ENCODE assay signal across 19 mouse cellular contexts in the genomic region with DNA sequence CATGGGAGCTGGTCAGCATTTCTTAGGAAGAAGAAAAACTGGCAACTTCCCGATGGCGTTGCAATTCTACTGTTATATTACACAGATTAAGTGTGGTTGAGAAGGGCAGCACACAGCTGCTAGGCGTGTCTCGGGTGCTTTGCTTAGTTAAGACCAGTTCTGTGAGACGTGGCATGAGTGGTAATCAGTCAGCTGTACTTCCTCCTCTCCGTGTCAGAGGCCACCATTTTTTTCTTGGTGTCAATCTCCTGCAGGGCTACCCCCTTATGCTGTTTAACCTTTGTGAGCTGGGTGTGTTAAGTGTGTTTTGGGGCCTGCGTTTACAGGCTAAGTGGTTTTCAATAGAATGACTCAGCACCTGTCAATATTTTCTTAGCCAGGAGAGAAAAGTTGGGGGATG.
A peak's percentile ranks its signal among the peaks of the same experiment; 100 is the strongest.
DNase-seq lines count a peak whose midpoint lies in the region; ATAC-seq and TF ChIP-seq lines count a peak whose summit lies in the region.
"Had no signal": no experiment of that assay in that cellular context is flagged by ENCODE, and none has a peak within 500 bp of the region (broad histone marks: within the 10 kb centered on the region; RNA-seq: fewer than 3 reads in every experiment).

No protein-coding gene starts in this region.

- no peak overlapping the region for H3K4me3 ChIP-seq in kidney, embryonic 15.5 days (replicated peaks)
- no peak overlapping the region for H3K4me3 ChIP-seq in lung, postnatal 0 days (ENCODE audit: low read depth, low read length)
- no peak overlapping the region for H3K4me3 ChIP-seq in stomach, embryonic 14.5 days (ENCODE audit: low read depth, low read length)
- H3K4me3 ChIP-seq: hindbrain, embryonic 10.5 days; layer of hippocampus, adult 2 months; limb, embryonic 12.5 days; liver, embryonic 15.5 days; midbrain, embryonic 13.5 days had no signal

- TF ChIP-seq EP300 in lung, postnatal 0 days (IDR thresholded peaks at IDR 0.05): no peak

- no peak overlapping the region for H3K27ac ChIP-seq in kidney, embryonic 15.5 days
- H3K27ac ChIP-seq in lung, postnatal 0 days (ENCODE audit: low read length): no peak overlapping the region
- peak overlapping the region; percentile 73; the same call in 1 of the 2 replicates for H3K27ac ChIP-seq in stomach, embryonic 14.5 days (ENCODE audit: low read length)
- H3K27ac ChIP-seq: hindbrain, embryonic 10.5 days; kidney, postnatal 0 days; layer of hippocampus, adult 2 months; limb, embryonic 12.5 days; liver, embryonic 15.5 days; midbrain, embryonic 13.5 days had no signal

- TF ChIP-seq CTCF in lung, postnatal 0 days (IDR thresholded peaks at IDR 0.05): no peak

- no peaks in the 10 kb centered on the region for H3K9me3 ChIP-seq in kidney, embryonic 15.5 days (replicated peaks)
- H3K9me3 ChIP-seq in lung, postnatal 0 days (ENCODE audit: low read length): no peaks in the 10 kb centered on the region
- no peaks in the 10 kb centered on the region for H3K9me3 ChIP-seq in stomach, embryonic 14.5 days (ENCODE audit: control insufficient read depth, low read depth, low read length)
- H3K9me3 ChIP-seq: hindbrain, embryonic 10.5 days; limb, embryonic 12.5 days; liver, embryonic 15.5 days; midbrain, embryonic 13.5 days had no signal

- H3K4me2 ChIP-seq in kidney, embryonic 15.5 days: no peak overlapping the region
- H3K4me2 ChIP-seq in lung, postnatal 0 days (replicated peaks; ENCODE audit: low read depth, low read length): no peak overlapping the region
- H3K4me2 ChIP-seq in stomach, embryonic 14.5 days (replicated peaks; ENCODE audit: low read depth, low read length): no peak overlapping the region
- H3K4me2 ChIP-seq: limb, embryonic 12.5 days; liver, embryonic 15.5 days; midbrain, embryonic 13.5 days had no signal

- WGBS in kidney, embryonic 15.5 days: 60% methylated on average over 7 of the region's 7 CpGs
- WGBS in lung, postnatal 0 days: 34% methylated on average over 7 of the region's 7 CpGs
- WGBS in stomach, embryonic 14.5 days: 41% methylated on average over 7 of the region's 7 CpGs

- ATAC-seq in kidney, embryonic 15.5 days (replicated peaks; ENCODE audit: low FRiP score): 0 out of 2 replicates have a peak, but pooled peaks have one; percentile 43
- ATAC-seq in granulocyte monocyte progenitor cell, adult 5-6 weeks (replicated peaks; ENCODE audit: poor library complexity, severe bottlenecking): peak; percentile 79
- ATAC-seq in lung, postnatal 0 days: peak; percentile 53
- ATAC-seq in stomach, embryonic 14.5 days (ENCODE audit: insufficient number of reproducible peaks, insufficient read depth, low FRiP score, low read depth): peak; percentile 94
- ATAC-seq: forebrain, postnatal 0 days; midbrain, embryonic 13.5 days had no signal

- H3K9ac ChIP-seq in kidney, embryonic 15.5 days: no peak overlapping the region
- no peak overlapping the region for H3K9ac ChIP-seq in lung, postnatal 0 days (replicated peaks; ENCODE audit: low read depth)
- H3K9ac ChIP-seq in stomach, embryonic 14.5 days (replicated peaks; ENCODE audit: low read depth, low read length): no peak overlapping the region
- H3K9ac ChIP-seq: forebrain, postnatal 0 days; limb, embryonic 12.5 days; liver, embryonic 15.5 days; midbrain, embryonic 13.5 days had no signal

- H3K27me3 ChIP-seq in kidney, embryonic 15.5 days: no peaks in the 10 kb centered on the region
- no peaks in the 10 kb centered on the region for H3K27me3 ChIP-seq in lung, postnatal 0 days (replicated peaks; ENCODE audit: insufficient read depth, low read length)
- no peaks in the 10 kb centered on the region for H3K27me3 ChIP-seq in stomach, embryonic 14.5 days (ENCODE audit: control insufficient read depth, insufficient read depth, low read length)
- H3K27me3 ChIP-seq: CH12.LX; liver, embryonic 15.5 days; midbrain, embryonic 13.5 days had no signal

- H3K36me3 ChIP-seq in kidney, embryonic 15.5 days: no peaks in the 10 kb centered on the region
- H3K36me3 ChIP-seq in lung, postnatal 0 days (ENCODE audit: insufficient read depth, low read length): no peaks in the 10 kb centered on the region
- no peaks in the 10 kb centered on the region for H3K36me3 ChIP-seq in stomach, embryonic 14.5 days (ENCODE audit: control insufficient read depth, insufficient read depth, low read length)
- H3K36me3 ChIP-seq: hindbrain, embryonic 10.5 days; limb, embryonic 12.5 days; liver, embryonic 15.5 days; midbrain, embryonic 13.5 days had no signal

- DNase-seq in kidney, adult 9 months: no peak
- peak; percentile 44 for DNase-seq in lung, postnatal 0 days (ENCODE audit: low spot score)
- no peak for DNase-seq in layer of hippocampus, adult 9-10 months (ENCODE audit: low spot score)
- no peak for DNase-seq in right cerebral cortex, adult 2 months (ENCODE audit: low spot score in 2 of 2)
- DNase-seq: adrenal gland, adult 2 months; cerebellum, adult 11 months; cerebellum, postnatal 25 days; forebrain, postnatal 0 days; retina, postnatal 1 day had no signal

- no peaks in the 10 kb centered on the region for H3K4me1 ChIP-seq in kidney, embryonic 15.5 days
- H3K4me1 ChIP-seq in lung, postnatal 0 days (ENCODE audit: insufficient read depth, low read depth, low read length): no peaks in the 10 kb centered on the region
- 0 out of 2 replicates have a peak, but pooled peaks cover 3% of the 10 kb centered on the region for H3K4me1 ChIP-seq in stomach, embryonic 14.5 days (ENCODE audit: control insufficient read depth, insufficient read depth, low read length)
- H3K4me1 ChIP-seq: hindbrain, embryonic 10.5 days; liver, embryonic 15.5 days; midbrain, embryonic 13.5 days had no signal

Comparison
In these comparisons a context has a peak if more than half of its experiments do, and no peak if none do; other contexts are left out.
1. ATAC-seq: peak in every context shown above with its lines; median percentile 94 in stomach, embryonic 14.5 days; 79 in granulocyte monocyte progenitor cell, adult 5-6 weeks; 53 in lung, postnatal 0 days; 43 in kidney, embryonic 15.5 days.